Mouse (Mus musculus) olfactory bulb, adult 2 months (tissue): Measurements from ENCODE around the gene Rec8.

Experiments used
- CTCF ChIP-seq: fragments of 200-500 bp; IDR thresholded peaks from 2 replicates; pipeline ENCODE4 v1.5.1; 2012; ENCODE audit warnings: low read depth, mild to moderate bottlenecking, low read length, moderate library complexity; ENCODE audit not compliant: insufficient read depth
- POLR2A ChIP-seq: fragments of 200-500 bp; IDR thresholded peaks from 2 replicates; pipeline ENCODE4 v1.6.1; 2012; ENCODE audit warnings: mild to moderate bottlenecking, low read depth, low read length, moderate library complexity; ENCODE audit not compliant: insufficient read depth

- TF ChIP-seq POLR2A (no peak), CTCF (no peak)
Measured at GRCm38 (mm10) chr14:55618486-55619195, 804 bp downstream of the Rec8 start.
